In genomic region chrX:150656908-150657796, GRCm38 (mm10) we compare ENCODE assay signal across 8 mouse cellular contexts. TPM values are rescaled to one million over a fixed set of nuclear protein-coding genes. Genes with fewer than 3 reads are reported as not detected.
A peak's percentile ranks its signal among the peaks of the same experiment; 100 is the strongest.
DNase-seq lines count a peak whose midpoint lies in the region; ATAC-seq lines count a peak whose summit lies in the region.

TSS of gene Tro (minus strand) at chrX:150657583.

- peak within 1 kb of the TSS; percentile 33 for H3K4me2 ChIP-seq in midbrain, embryonic 11.5 days

- DNase-seq in left cerebral cortex, adult 18-20 months (ENCODE audit: low spot score in 2 of 2): peak; percentile 25 to 43
- DNase-seq in left cerebral cortex, adult 11 months (ENCODE audit: low spot score): no peak
- peak; percentile 80 to 85 for DNase-seq in cerebellum, postnatal 14 days
- peak; percentile 20 to 42 for DNase-seq in frontal cortex, postnatal 36 days (ENCODE audit: low spot score in 2 of 2)
- DNase-seq in layer of hippocampus, adult 9-11 months: peak; percentile 29
- peak; percentile 96 for DNase-seq in midbrain, embryonic 11.5 days (ENCODE audit: low spot score, missing footprints)
- peak; percentile 17 for DNase-seq in telencephalon, adult 2 months (ENCODE audit: low read depth, low spot score)
- no peak for DNase-seq in spleen, postnatal 14 days (ENCODE audit: low spot score in 2 of 2)

- no peak within 1 kb of the TSS for H3K27ac ChIP-seq in midbrain, embryonic 11.5 days (ENCODE audit: low read depth, low read length)

- 29% methylated on average over 37 of the region's 37 CpGs for WGBS in midbrain, embryonic 11.5 days

- H3K36me3 ChIP-seq in midbrain, embryonic 11.5 days (ENCODE audit: control insufficient read depth, insufficient read depth, low read length): no peaks in the 10 kb centered on the region

- H3K9me3 ChIP-seq in midbrain, embryonic 11.5 days (ENCODE audit: control insufficient read depth, low read length): no peaks in the 10 kb centered on the region

- no peaks in the 10 kb centered on the region for H3K27me3 ChIP-seq in midbrain, embryonic 11.5 days (ENCODE audit: control insufficient read depth, insufficient read depth, low read length)

- peak; percentile 96 for ATAC-seq in midbrain, embryonic 11.5 days (ENCODE audit: low FRiP score)

- H3K9ac ChIP-seq in midbrain, embryonic 11.5 days (ENCODE audit: low read length): peak within 1 kb of the TSS; percentile 53

- H3K4me3 ChIP-seq in midbrain, embryonic 11.5 days (ENCODE audit: low read depth, low read length): peak within 1 kb of the TSS; percentile 50

- H3K4me1 ChIP-seq in midbrain, embryonic 11.5 days (ENCODE audit: control insufficient read depth, insufficient read depth, low read length): no peaks in the 10 kb centered on the region

RNA-seq across cellular contexts. Expression of gene Tro, which starts in this region (rescaled TPM):
- total RNA-seq in left cerebral cortex, adult 18-20 months (2021): 100 to 1,000 TPM; 147 TPM
- polyA plus RNA-seq in midbrain, embryonic 11.5 days (2014; fragmentation: Nextera tagmentation; extraction: Ambion mirVana): 40.0 and 43.6 TPM in 2 replicates

Comparison
In these comparisons a context has a peak if more than half of its experiments do, and no peak if none do; other contexts are left out.
1. DNase-seq: peak in left cerebral cortex, adult 18-20 months (2 of 2), cerebellum, postnatal 14 days (2 of 2), frontal cortex, postnatal 36 days (2 of 2), layer of hippocampus, adult 9-11 months (single experiment), midbrain, embryonic 11.5 days (single experiment) and telencephalon, adult 2 months (single experiment); none in left cerebral cortex, adult 11 months (single experiment) and spleen, postnatal 14 days (0 of 2).